Mouse (Mus musculus): ENCODE results near the gene Gngt1. TPM values are rescaled to one million over a fixed set of nuclear protein-coding genes. Genes with fewer than 3 reads are reported as not detected.

Gene Gngt1
- total RNA-seq, 2 experiments from 2014 or later, result not detected

Other genes starting within 250 kb of the Gngt1 start
- gene Calcr, start 229.1 kb upstream of the Gngt1 start, total RNA-seq (2014; fragmentation: Nextera tagmentation), result not detected in 2 replicates
- gene Calcr, start 229.1 kb upstream of the Gngt1 start, total RNA-seq (2017), result not detected in 2 replicates
- gene Tfpi2, start 4.9 kb upstream of the Gngt1 start, total RNA-seq (2014; fragmentation: Nextera tagmentation), result 0.89 TPM in 1 of 2 replicates, not detected in the other
- gene Tfpi2, start 4.9 kb upstream of the Gngt1 start, total RNA-seq (2017), result not detected in 2 replicates
- 3.8 and 6.4 TPM in 2 replicates for gene Gng11, start 10.1 kb downstream of the Gngt1 start, total RNA-seq (2014; fragmentation: Nextera tagmentation)
- gene Gng11, start 10.1 kb downstream of the Gngt1 start, total RNA-seq (2017), result 1.1 and 8.3 TPM in 2 replicates
- 49.3 and 51.9 TPM in 2 replicates for gene Bet1, start 93.2 kb downstream of the Gngt1 start, total RNA-seq (2014; fragmentation: Nextera tagmentation)
- gene Bet1, start 93.2 kb downstream of the Gngt1 start, total RNA-seq (2017), result 29.8 and 52.8 TPM in 2 replicates